Mouse (Mus musculus): ENCODE measurements around the gene Draxin.
"Not testable (repeated sequence)": the region's sequence is repeated elsewhere in the genome, so short reads cannot be mapped to it uniquely, and the experiment has no call there.

The Draxin gene

DNA sequence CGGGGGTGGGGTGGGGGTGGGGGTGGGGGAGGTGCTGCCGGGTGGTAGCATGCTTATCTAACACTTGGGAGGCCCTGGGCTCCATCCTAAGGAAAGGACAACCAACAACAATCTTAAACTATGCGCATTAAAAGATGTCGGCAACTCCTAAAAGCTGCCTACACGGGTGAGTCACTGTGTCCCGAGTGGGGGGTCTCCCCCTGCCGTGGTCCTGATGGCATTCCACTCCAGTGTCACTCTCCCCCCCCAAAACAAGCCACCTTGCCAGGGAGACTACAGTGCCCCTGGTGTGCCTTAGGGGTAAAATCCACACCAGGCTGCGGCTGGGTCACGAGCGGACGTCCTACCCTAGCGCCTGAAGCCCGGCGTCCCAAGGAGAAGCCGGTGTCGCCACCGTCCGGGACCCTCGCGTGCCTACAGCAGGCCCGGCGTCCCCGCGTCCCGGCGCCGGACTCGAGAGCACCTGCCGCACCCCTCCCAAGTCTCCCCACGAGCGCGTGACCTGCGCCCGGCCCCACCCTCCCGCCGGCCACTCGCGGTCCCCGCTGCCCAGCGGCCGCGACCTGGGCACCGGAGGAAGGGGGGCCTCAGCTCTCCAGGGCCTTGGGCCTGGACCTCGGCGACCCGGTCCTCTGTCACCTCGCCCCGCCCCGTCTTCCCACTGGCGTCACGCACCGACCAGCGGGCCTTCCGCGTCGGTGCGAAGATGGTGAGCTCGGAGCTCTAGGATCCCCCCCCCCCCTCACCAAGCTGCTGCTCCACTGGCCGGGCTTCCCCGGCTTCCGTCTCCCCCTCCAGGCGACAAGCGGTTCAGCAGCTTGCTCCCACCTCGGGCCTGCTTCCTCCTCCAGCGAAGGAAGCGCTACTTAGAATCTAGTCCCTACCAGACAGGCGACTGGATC is 21.0 kb upstream of the Draxin start, which contains the start of gene Fbxo6:
Fbxo6 (minus strand) TSS at position 874 of the 902 bp plus-strand sequence.
- DNase-seq (ENCODE audit: low spot score in 2 of 2) = peak; percentile 77 to 88

DNA sequence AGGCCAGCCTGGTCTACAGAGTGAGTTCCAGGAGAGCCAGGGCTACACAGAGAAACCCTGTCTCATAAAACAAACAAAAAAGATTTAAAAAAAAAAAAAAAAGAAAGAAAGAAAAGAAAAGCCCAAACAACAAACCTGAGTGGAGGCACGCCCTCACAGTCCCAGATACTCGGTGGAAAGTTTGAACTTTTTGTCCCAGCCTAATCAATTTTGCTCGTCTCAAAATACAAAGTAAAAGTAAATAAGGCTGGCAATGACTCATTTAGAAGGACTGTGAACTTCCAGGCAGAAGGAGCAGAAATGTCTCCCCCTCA is 20.4 kb upstream of the Draxin start:
- DNase-seq (ENCODE audit: low spot score in 2 of 2) = no peak

DNA sequence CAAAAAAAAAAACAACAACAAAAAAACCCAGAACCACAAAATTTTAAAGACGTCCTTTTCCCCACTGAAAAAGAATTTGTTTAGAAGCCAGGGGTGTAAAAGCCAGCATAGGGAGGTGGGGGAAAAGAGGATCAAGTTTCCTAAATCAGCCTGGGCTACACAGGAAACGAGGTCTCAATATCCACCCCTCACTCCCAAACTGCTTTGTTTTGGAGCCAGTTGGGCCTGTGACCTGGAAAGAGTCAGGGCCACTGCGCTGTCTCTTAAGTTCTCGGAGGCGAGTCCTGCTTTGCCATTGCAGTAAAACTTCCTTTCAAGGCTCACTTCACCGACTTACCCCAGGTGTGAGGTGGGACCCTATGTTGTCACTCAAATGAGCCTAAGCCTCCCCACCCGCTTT is 19.7 kb upstream of the Draxin start:
- no peak for DNase-seq (ENCODE audit: low spot score in 2 of 2)

DNA sequence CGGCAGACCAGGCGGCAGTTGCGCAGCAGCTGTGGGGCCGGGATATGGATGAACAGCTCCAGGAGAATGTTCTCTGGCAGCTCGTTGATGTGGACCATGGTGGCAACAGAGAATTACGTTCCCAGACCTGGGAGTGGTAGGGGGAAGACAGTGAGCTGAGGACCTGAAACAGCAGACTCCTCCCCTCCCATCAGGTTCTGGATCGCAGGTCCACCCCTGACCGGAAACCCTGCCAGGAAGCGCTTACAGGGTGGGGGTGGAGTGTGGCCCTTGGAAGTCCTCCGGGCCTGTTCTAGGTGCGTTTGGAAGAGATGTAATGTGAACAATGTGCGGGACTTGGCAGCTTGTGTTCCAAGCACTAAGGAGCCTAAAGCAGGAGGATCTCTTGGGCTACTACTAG is 19.0 kb upstream of the Draxin start:
- no peak for DNase-seq (ENCODE audit: low spot score in 2 of 2)

DNA sequence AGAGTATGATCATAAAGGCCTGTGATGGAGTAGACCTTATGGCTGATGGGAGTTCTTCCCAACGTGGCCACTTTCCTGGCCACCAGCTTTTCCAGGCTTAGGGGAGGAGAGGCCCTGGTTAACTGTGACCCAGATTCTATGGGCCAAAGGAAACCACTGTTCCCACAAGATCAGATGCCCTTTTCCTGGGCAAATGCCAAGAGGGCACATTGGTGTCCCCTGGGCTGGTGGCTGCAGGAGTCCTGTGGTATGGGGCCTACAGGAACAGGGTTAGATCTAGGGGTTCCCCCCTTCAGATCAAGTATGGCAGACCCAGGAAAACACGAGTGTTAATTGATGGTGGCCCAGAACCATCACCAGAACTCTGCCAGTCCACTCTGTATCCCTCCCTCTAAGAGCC is 17.2 kb upstream of the Draxin start:
- DNase-seq (ENCODE audit: low spot score in 2 of 2) = no peak

DNA sequence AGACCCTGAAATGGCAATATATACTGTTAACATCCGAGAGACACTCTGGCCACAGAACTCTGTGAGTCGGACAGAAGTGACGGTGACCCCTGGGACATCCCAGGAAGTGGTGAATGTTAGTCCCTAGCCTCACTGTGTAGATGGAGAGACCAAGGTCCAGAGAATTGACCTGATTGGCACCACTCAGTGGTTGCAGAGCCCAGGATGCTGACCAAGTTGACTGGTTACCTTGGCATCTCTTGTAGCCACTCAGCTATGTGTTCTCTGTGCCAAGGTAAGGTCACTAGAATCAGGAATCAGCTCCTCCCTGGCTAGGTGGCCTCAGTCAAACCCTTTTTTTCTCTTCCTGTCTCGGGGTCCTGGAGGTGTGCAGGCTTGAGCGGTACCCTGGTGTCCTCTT is 13.2 kb upstream of the Draxin start:
- no peak for DNase-seq (ENCODE audit: low spot score in 2 of 2)

DNA sequence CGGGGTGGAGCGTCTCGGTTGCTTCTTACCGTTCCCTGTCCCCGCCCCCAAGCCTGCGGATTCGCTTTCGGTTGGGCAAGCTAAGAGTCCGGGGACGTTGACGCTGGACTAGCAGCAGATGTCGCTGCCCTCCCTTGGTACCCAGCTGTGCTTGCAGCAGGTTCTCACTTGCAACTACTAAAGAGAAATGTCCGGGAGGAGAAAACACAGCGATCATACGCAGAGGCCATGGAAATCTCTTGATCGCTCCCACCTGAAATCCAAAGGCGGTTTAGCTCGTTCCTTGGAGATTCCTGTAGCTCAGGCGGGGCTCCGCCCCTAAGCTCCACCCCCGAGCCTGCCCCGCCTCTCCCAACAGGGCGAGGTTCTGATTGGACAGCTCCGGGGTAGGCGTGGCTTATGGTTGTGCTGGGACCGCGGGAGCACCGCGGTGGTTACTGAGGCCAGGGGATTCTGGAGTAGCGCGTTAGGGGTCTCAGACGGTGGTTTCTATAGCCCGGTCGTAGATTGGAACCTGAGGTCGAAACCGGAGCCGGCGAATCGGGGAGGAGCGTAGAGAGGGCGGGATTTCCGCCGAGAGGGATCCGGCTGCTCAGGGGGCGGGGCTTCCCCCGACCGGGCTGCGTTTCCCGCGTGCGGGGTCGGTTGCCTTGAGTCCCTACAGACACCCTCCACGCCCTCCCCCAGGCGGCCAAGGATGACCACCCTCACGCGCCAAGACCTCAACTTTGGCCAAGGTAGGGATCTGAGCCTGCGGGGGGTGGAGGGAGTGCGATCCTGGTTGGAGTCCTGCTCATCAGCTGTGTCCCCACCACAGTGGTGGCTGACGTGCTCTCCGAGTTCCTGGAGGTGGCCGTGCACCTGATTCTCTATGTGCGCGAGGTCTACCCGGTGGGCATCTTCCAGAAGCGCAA is 9.9 kb upstream of the Draxin start:
- DNase-seq (ENCODE audit: low spot score in 2 of 2) = peak; percentile 92 to 96

DNA sequence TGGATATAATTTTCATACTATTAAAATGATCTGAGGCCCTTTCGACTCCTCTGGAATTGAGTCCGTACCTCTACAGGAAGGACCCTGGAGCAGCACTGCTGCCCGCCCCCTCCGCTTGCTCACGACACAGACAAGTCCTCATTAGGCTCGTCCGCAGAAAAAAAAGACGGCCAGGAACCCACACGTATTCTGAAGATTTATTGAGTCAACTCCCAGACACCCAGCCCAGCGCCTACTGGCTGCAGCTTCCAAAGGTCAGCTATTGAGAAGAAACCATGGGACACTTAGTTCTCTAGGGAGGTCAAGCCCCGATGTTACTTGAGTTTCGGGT is 9.2 kb upstream of the Draxin start:
- no peak for DNase-seq (ENCODE audit: low spot score in 2 of 2)

DNA sequence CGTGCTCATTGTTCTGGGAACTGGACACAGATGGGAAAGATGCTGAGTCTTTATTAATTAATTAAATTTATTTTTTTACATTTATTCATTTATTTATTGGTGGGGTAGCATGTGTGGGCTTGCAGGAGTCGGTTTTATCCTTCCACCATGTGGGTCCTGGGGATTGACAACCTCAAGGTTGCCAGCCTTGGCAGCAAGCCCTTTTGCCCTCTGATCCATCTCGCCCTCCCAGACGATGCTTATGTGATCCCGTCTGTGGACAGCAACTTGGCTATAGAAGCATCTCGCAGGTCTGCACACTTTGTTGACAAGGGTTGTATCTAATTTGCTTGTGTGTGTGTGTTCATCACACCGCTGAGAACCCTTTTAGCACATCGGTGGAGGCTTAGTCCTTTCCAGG is 7.0 kb upstream of the Draxin start:
- no peak for DNase-seq (ENCODE audit: low spot score in 2 of 2)

DNA sequence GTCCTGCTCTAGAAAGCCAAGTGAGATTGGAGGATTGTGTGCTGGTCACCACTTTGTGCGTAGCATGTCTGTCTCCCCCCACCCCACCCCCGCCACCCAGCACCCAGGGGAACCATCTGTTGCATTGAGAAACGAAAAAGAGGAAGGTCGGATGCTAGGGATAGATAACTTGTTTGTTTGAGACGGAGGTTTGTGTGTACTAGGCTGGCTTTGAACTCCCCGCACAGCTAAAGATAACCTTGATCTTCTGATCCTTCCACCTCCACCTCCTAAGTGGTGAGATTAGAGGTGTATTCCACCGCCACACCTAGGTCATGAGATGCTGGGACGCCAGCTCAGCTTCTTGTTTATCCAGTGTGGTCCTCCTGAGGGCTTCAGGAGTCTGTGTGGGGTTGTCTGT is 4.5 kb upstream of the Draxin start:
- DNase-seq (ENCODE audit: low spot score in 2 of 2) = no peak

DNA sequence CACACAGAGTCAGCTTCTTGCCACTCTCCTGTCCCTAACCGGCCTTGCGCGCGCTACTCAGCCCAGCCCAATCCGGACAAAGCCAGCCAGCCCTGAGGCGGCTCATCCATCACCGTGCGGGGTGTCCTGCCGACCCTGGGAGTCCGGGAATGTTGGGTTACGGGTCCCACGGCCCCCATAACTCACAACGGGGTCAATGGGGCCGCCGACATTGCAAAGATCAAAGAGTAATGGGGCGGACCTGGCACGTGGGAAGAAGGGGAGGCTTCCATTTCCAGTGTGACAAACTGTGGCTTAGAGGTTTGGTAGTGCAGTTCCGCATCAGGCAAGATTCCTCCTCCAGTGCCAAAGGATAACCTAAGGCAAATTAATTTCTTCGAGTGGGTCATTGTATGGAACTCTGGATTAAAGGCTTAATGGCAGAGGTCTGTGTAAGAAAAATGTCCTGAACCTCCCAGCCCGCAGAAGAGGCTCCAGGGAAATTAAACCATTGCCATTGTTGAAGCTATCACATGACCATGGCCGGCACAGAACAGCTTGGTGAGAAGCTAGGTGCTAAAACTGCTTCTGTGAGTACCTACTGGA is 1.1 kb upstream of the Draxin start:
- no peak for DNase-seq (ENCODE audit: low spot score in 2 of 2)

DNA sequence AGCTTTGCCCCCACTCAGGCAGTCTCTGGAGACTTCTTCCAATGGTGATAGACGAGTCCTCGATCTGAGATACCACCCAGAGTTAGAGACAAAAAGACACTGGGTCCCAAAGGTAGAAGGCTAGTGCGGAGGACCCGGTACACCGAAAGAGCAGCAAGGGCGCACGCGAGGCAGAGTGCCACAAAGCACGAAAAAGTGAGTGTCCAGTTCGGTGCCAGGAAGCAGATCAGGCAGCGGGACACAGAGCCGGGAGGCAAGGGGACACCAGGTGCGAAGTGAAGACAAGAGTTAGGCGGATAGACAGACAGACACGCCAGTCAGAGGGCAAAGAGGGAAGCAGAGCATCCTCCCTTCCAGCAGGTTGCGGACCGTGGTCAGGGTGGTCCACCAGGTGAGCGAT is 365 bp downstream of the Draxin start, which contains the start of gene Mad2l2:
Mad2l2 (plus strand) TSS at position 252 of the 400 bp plus-strand sequence.
- no peak for DNase-seq (ENCODE audit: low spot score in 2 of 2)

DNA sequence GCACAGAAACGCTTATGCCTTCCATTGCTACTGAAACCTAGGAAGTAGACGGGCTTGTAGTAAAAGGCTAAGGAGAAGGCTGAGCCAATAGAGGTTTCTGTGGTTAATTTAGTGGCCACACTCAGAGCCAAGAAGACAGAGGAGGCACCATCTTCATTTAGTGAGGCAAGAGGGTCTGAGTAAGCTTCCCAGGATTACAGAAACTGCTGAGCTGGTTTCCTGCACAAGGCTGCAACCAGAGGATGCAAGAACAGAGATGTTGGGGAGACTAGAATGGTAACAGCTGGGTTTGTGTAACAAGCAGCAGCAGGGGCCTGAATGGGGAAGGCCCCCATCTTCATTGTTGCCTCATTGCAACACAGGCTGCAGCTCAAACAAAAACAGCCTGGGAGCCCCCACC is 1.8 kb downstream of the Draxin start:
- no peak for DNase-seq (ENCODE audit: low spot score in 2 of 2)

DNA sequence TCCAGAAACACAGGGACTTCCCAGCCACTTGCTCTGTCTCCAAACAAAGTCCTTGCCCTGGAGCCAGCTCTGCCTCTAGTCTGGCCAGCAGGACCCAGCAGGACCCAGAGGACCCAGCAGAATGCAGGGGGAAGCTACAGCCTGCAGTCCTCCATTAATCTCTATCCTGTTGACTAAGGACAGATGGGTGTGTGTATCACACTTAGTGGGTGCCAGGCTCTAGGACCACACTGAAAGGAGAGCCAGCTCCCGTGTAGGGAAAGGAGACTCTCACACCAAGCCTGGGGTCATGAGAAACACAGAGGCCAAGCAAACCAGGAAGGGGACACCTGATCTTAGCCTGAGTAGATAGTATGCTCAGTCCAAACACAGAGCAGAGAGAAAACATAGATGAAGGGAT is 2.3 kb downstream of the Draxin start:
- no peak for DNase-seq (ENCODE audit: low spot score in 2 of 2)

DNA sequence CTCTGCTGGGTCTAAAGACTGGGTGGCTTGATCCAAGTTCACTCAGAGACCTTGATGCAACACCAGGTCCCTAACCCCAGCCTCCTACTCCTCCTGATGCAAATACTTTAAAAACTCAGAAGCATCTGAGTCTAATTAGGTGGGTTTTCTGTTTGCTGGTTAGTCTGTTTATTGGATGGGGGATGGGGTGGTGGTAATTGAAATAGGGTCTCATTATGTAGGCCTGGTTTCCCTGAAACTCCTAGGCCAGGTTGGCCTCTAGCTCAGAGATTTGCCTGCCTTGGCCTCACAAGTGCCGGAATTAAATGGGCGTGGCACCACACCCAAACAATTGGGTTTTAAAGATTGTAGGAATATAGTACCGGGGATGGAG is 7.8 kb downstream of the Draxin start:
- no peak for DNase-seq (ENCODE audit: low spot score in 2 of 2)

DNA sequence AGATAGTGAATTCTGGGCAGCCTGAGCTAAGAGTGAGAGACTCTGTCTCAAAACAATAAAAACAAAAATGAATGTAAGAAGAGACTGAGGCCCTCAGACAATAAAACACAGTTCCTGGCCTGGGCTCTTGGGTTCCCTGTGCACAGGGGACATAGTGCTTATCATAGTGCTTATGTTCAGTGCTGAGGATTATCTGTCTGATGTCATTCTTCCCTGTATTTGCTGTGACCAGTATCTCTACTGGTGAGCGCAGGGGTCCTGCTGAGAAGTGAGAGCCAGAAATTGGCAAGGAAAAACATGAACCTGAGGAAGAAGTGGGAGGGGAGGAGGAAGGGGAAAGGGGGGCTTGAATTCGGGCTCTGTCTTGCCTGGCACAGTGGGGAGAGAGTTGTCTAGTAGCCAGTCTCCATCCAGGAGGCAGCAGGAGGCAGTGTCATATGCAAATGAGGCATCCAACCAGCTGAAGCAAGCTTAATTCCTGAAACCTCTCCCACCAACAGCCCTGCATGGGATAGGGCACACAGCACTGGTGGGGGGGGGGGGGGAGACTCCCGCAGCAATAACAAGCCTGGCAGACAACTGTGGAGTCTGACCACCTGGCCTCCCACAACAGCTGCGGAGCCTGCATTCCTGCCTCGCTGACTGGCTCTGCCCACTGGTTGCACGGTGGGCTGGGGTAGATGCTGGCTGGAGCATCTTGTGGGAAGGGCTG is 8.4 kb downstream of the Draxin start:
- DNase-seq (ENCODE audit: low spot score in 2 of 2) = no peak

DNA sequence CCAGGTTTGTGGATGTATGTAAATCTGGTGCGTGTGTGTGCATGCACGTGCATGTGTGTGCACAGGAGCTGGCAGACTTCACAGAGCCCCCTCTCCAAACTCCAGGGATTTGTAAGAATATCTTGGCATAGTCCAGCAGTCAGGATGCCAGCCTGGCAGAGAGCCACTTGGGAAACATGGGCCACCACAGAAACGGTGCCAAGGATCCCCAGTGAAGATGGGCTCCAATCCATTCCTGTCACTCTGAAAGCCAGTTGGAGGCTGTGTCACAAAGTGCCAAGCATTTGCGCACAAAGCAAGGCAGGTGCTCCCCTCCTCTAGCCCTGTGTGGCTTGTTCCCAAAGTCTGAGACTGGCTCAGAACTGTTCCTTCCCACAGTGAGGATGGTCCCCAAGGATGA is 9.1 kb downstream of the Draxin start:
- no peak for DNase-seq (ENCODE audit: low spot score in 2 of 2)

DNA sequence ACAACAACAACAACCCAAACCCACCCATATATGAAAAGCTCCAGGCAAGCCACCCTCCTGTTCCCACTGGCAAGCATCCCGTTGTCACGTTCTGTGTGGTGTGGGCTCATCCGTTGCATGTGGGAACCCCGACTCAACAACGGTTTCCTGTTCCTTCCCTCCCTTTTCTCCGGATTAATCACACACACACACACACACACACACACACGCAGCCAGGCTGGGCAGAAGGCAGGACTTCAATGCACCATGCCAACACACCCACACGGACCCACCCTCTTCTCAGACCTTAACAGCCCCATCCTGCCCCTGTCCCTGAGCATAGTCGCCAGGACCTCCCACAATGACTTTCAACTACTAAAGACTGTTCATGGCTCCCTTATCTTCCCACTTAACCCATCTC is 9.9 kb downstream of the Draxin start:
- no peak for DNase-seq (ENCODE audit: low spot score in 2 of 2)

DNA sequence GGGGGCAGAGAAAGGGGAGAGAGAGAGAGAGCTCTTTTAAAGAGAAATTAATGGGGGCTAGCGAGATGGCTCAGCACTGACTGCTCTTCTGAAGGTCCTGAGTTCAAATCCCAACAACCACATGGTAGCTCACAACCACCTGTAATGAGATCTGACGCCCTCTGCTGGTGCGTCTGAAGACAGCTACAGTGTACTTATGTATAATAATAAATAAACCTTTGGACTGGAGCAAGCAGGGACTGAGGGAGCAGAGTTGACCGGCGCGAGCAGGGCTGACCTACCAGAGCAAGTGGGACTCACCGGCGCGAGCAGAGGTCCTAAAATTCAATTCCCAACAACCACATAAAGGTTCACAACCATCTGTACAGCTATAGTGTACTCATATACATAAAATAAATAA is 10.9 kb downstream of the Draxin start:
- DNase-seq (ENCODE audit: low spot score in 2 of 2) = not testable (repeated sequence)

DNA sequence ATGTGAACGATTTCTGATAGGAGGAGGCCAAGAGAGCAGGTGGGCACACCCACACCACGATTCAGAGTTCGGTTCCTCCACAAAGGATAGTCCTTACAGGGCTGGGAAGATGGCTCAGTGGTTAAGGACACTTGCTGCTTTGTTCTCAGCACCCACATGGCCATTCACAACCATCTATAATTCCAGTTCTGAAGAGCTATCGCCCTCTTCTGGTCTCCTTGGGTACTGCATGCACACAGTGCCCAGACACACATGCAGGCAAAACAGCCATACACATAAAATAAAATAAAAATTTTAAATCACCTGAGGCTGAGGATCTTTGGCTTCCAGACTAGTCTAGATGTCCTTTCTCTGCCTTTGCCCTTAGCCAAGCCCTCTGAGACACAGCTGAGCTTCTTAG is 13.1 kb downstream of the Draxin start:
- no peak for DNase-seq (ENCODE audit: low spot score in 2 of 2)

DNA sequence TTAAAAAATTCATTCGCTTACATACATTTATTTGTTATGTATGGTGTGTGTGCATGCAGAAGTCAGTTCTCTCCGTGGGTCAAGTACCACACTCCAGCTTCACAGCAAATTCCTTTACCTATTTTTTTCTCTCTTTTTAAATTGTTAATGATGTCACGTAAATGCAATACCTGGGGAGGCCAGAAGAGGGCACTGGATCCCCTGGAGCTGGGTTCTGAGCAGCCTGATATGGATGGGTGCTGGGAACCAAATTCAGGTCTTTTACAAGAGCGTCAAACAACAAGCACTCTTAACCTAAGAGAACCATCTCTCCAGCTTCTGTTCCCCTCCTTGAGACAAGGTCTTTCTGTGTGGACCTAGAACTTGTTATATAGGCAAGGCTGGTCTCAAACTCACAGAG is 13.8 kb downstream of the Draxin start:
- DNase-seq (ENCODE audit: low spot score in 2 of 2) = no peak

DNA sequence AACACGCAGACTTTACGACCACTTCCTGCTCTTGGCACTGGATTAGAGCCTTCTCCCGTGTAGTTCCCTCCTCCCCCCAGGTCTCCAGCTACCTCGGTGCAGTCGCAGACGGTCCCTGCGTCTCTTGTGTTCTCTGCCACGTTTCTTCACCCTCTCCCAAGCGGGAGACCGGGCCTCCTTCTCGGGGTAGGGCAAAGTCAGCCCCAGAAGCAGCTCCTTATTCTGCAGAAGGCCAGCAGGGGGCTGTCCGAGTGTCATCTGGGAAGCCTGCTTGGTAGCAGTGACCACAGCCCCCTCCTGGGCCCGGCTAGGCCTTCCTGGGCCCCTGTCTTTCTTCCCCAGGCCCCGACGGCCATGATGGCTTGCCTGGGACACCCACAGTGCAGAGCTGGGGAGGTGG is 15.0 kb downstream of the Draxin start:
- DNase-seq (ENCODE audit: low spot score in 2 of 2) = no peak
